Mouse (Mus musculus) E14TG2a.4 (cell line): ENCODE measurements at regions not wholly inside any gene's neighbourhood (a gene's known extent, or its start where the extent isn't known, plus 50 kb on each side); places are given as distances from the start of the nearest gene placed in this dataset.

Source experiments
- CTCF ChIP-seq: conservative IDR thresholded peaks from 2 replicates; pipeline ENCODE4 v1.5.1; 2014; ENCODE audit warnings: low read length
- POU5F1 ChIP-seq: IDR thresholded peaks from 2 replicates; pipeline ENCODE4 v1.6.1; 2014; ENCODE audit warnings: low read length, borderline replicate concordance

GRCm38 (mm10) chr6:51036553-51036952 is 382.3 kb upstream of the Npvf start:
- no peak for TF ChIP-seq CTCF
- TF ChIP-seq POU5F1 = no peak
